Mouse (Mus musculus) CH12.LX (cell line): Measurements from ENCODE around the gene Pds5b. TPM values are rescaled to one million over a fixed set of nuclear protein-coding genes. Genes with fewer than 3 reads are reported as not detected.
A peak's percentile ranks its signal among the peaks of the same experiment; 100 is the strongest.
"Not testable (repeated sequence)": the region's sequence is repeated elsewhere in the genome, so short reads cannot be mapped to it uniquely, and the experiment has no call there.

ENCODE experiments used
- DNase-seq: peaks from one replicate; pipeline ENCODE4 v3.0.0-alpha.2; 2013; ENCODE audit errors: extremely low read depth
- H3K27ac ChIP-seq: 2 replicates; pipeline ENCODE4 v1.5.1; 2012; ENCODE audit warnings: low read depth, mild to moderate bottlenecking, control low read depth, moderate library complexity; ENCODE audit not compliant: insufficient read depth
- H3K27me3 ChIP-seq: replicated peaks from 2 replicates; pipeline ENCODE3; 2012; ENCODE audit warnings: inconsistent platforms
- H3K36me3 ChIP-seq, 2 experiments: replicated peaks in 1 of 2; 2 replicates each; pipeline versions ENCODE3 to v1.6.1; 2012; ENCODE audit warnings: inconsistent platforms in 1 of 2, low read length in 1 of 2, mild to moderate bottlenecking in 1 of 2, mixed read lengths in 1 of 2, moderate library complexity in 1 of 2; ENCODE audit not compliant: control insufficient read depth in 1 of 2, insufficient read depth in 1 of 2
- H3K4me1 ChIP-seq, 2 experiments: 2 replicates each; pipeline ENCODE4 v1.6.1; 2012; ENCODE audit warnings: inconsistent platforms in 1 of 2, moderate library complexity in 1 of 2; ENCODE audit not compliant: insufficient read depth in 2 of 2, control insufficient read depth in 1 of 2
- H3K4me2 ChIP-seq: 2 replicates; pipeline ENCODE4 v1.6.1; 2012; ENCODE audit warnings: low read depth, mild to moderate bottlenecking, control low read depth; ENCODE audit not compliant: poor library complexity, insufficient read depth, severe bottlenecking
- H3K4me3 ChIP-seq, 3 experiments: fragments of 150-350 bp in 1 of 3; sonication (generic) in 1 of 3; replicated peaks in 1 of 3; 2 replicates each; pipeline versions ENCODE3 to v1.5.1; 2011 to 2012; ENCODE audit warnings: low read depth in 2 of 3, low read length in 2 of 3, mild to moderate bottlenecking in 2 of 3, moderate library complexity in 2 of 3, control low read depth in 1 of 3, improper control_type of control experiment in 1 of 3, inconsistent platforms in 1 of 3, mixed read lengths in 1 of 3; ENCODE audit not compliant: poor library complexity in 1 of 3
- H3K79me2 ChIP-seq: replicated peaks from 2 replicates; pipeline ENCODE4 v1.6.1; 2012; ENCODE audit warnings: mild to moderate bottlenecking, moderate library complexity; ENCODE audit not compliant: control insufficient read depth, poor library complexity, insufficient read depth, severe bottlenecking; ENCODE audit errors: extremely low read depth
- H3K9ac ChIP-seq: 2 replicates; pipeline ENCODE4 v1.6.1; 2012; ENCODE audit warnings: low read depth, mild to moderate bottlenecking, control low read depth, moderate library complexity; ENCODE audit not compliant: insufficient read depth
- H3K9me3 ChIP-seq: replicated peaks from 2 replicates; pipeline ENCODE3; 2012; ENCODE audit warnings: low read length, inconsistent platforms, mixed read lengths
- BHLHE40 ChIP-seq: IDR thresholded peaks from 2 replicates; pipeline ENCODE4 v1.6.1; 2011; ENCODE audit warnings: mild to moderate bottlenecking, low read depth, low read length, improper control_type of control experiment
- CTCF ChIP-seq, 2 experiments: IDR thresholded peaks in 1 of 2; conservative IDR thresholded peaks in 1 of 2; 2 replicates each; pipeline ENCODE4 v1.5.1; 2011 to 2012; ENCODE audit warnings: low read depth in 2 of 2, low read length in 2 of 2, improper control_type of control experiment in 1 of 2, inconsistent platforms in 1 of 2, mild to moderate bottlenecking in 1 of 2, moderate library complexity in 1 of 2
- E2F4 ChIP-seq: IDR thresholded peaks from 2 replicates; pipeline ENCODE4 v1.6.1; 2011; ENCODE audit warnings: low read depth, low read length, improper control_type of control experiment; ENCODE audit not compliant: insufficient replicate concordance
- ETS1 ChIP-seq: conservative IDR thresholded peaks from 2 replicates; pipeline ENCODE4 v1.6.1; 2012; ENCODE audit warnings: low read depth, mild to moderate bottlenecking, inconsistent platforms, low read length, improper control_type of control experiment, moderate library complexity
- GABPA ChIP-seq: IDR thresholded peaks from 2 replicates; pipeline ENCODE4 v1.6.1; 2012; ENCODE audit warnings: low read depth, low read length, improper control_type of control experiment, inconsistent platforms; ENCODE audit not compliant: insufficient replicate concordance
- HCFC1 ChIP-seq: IDR thresholded peaks from 2 replicates; pipeline ENCODE4 v1.6.1; 2012; ENCODE audit warnings: low read depth, mild to moderate bottlenecking, inconsistent platforms, low read length, improper control_type of control experiment
- IRF4 ChIP-seq: IDR thresholded peaks from 2 replicates; pipeline ENCODE4 v1.6.1; 2014; ENCODE audit warnings: low read depth, mild to moderate bottlenecking, inconsistent platforms, low read length, improper control_type of control experiment
- JUN ChIP-seq: IDR thresholded peaks from 2 replicates; pipeline ENCODE4 v1.6.1; 2011; ENCODE audit warnings: low read depth, mild to moderate bottlenecking, low read length, improper control_type of control experiment, moderate library complexity; ENCODE audit not compliant: insufficient read depth
- JUND ChIP-seq: conservative IDR thresholded peaks from 2 replicates; pipeline ENCODE4 v1.6.1; 2011; ENCODE audit warnings: low read depth, low read length, improper control_type of control experiment
- KAT2A ChIP-seq: IDR thresholded peaks from 2 replicates; pipeline ENCODE4 v1.6.1; 2012; ENCODE audit warnings: low read length, improper control_type of control experiment, inconsistent platforms; ENCODE audit not compliant: insufficient replicate concordance
- MAZ ChIP-seq: IDR thresholded peaks from 2 replicates; pipeline ENCODE4 v1.6.1; 2012; ENCODE audit warnings: low read depth, mild to moderate bottlenecking, inconsistent platforms, low read length, improper control_type of control experiment, moderate library complexity
- MXI1 ChIP-seq: IDR thresholded peaks from 2 replicates; pipeline ENCODE4 v1.6.1; 2011; ENCODE audit warnings: mild to moderate bottlenecking, low read depth, low read length, improper control_type of control experiment
- MYC ChIP-seq: IDR thresholded peaks from 2 replicates; pipeline ENCODE4 v1.6.1; 2011; ENCODE audit warnings: low read depth, mild to moderate bottlenecking, improper control_type of control experiment, low read length
- NRF1 ChIP-seq: IDR thresholded peaks from 2 replicates; pipeline ENCODE4 v1.6.1; 2014; ENCODE audit warnings: low read depth, mild to moderate bottlenecking, inconsistent platforms, low read length, improper control_type of control experiment, moderate library complexity
- POLR2A ChIP-seq: IDR thresholded peaks from 2 replicates; pipeline ENCODE4 v1.6.1; 2011; ENCODE audit warnings: low read depth, mild to moderate bottlenecking, improper control_type of control experiment, low read length
- POLR2AphosphoS2 ChIP-seq: IDR thresholded peaks from 2 replicates; pipeline ENCODE4 v1.6.1; 2011; ENCODE audit warnings: low read depth, low read length, improper control_type of control experiment
- SIN3A ChIP-seq: IDR thresholded peaks from 2 replicates; pipeline ENCODE4 v1.6.1; 2012; ENCODE audit warnings: low read length, improper control_type of control experiment, inconsistent platforms
- UBTF ChIP-seq: IDR thresholded peaks from 2 replicates; pipeline ENCODE4 v1.6.1; 2012; ENCODE audit warnings: low read depth, mild to moderate bottlenecking, inconsistent platforms, low read length, improper control_type of control experiment, moderate library complexity
- USF1 ChIP-seq: IDR thresholded peaks from 2 replicates; pipeline ENCODE4 v1.6.1; 2014; ENCODE audit warnings: low read depth, mild to moderate bottlenecking, inconsistent platforms, low read length, improper control_type of control experiment
- USF2 ChIP-seq: conservative IDR thresholded peaks from 2 replicates; pipeline ENCODE4 v1.6.1; 2011; ENCODE audit warnings: low read depth, low read length, improper control_type of control experiment
- ZC3H11A ChIP-seq: IDR thresholded peaks from 2 replicates; pipeline ENCODE4 v1.6.1; 2012; ENCODE audit warnings: low read depth, mild to moderate bottlenecking, inconsistent platforms, low read length, improper control_type of control experiment
- ZMIZ1 ChIP-seq: IDR thresholded peaks from 2 replicates; pipeline ENCODE4 v1.6.1; 2012; ENCODE audit warnings: low read depth, mild to moderate bottlenecking, inconsistent platforms, low read length, improper control_type of control experiment
- ZNF384 ChIP-seq: IDR thresholded peaks from 2 replicates; pipeline ENCODE4 v1.6.1; 2012; ENCODE audit warnings: low read depth, low read length, improper control_type of control experiment, inconsistent platforms
- dilution Hi-C: fragments of 300-500 bp; cut with MboI; formaldehyde crosslinking; loops from 2 replicates; pipeline ENCODE4 v1.14.3; 2020; ENCODE audit warnings: low sequenced_read_pairs; ENCODE audit not compliant: extremely low pct_unique_long_range_greater_than_20kb, extremely low pct_ligation_motif_present
- in situ Hi-C: fragments of 300-500 bp; cut with MboI; formaldehyde crosslinking; loops from 3 replicates; pipeline ENCODE4 v1.14.3; 2019; ENCODE audit warnings: low sequenced_read_pairs, low pct_ligation_motif_present, low pct_unique_long_range_greater_than_20kb, mixed read lengths
- polyA plus RNA-seq: library from polyadenylated mRNA; unstranded; fragments of >175 nt; gene quantifications from 2 replicates; pipeline ENCODE4 v1.2.1, GENCODE M21; 2012; ENCODE audit warnings: low read depth; ENCODE audit not compliant: insufficient read length
- total RNA-seq, 2 experiments: library from RNA; depleted of rRNA; stranded (reverse); fragments of 300-350 nt in 1 of 2; fragments of >200 nt in 1 of 2; gene quantifications; 2 replicates each; pipeline ENCODE4 v1.2.3; 2012 to 2014

Pds5b gene
- total and polyA plus RNA-seq, 3 experiments = 14.3 to 31.1 (median 27.4) TPM

DNA sequence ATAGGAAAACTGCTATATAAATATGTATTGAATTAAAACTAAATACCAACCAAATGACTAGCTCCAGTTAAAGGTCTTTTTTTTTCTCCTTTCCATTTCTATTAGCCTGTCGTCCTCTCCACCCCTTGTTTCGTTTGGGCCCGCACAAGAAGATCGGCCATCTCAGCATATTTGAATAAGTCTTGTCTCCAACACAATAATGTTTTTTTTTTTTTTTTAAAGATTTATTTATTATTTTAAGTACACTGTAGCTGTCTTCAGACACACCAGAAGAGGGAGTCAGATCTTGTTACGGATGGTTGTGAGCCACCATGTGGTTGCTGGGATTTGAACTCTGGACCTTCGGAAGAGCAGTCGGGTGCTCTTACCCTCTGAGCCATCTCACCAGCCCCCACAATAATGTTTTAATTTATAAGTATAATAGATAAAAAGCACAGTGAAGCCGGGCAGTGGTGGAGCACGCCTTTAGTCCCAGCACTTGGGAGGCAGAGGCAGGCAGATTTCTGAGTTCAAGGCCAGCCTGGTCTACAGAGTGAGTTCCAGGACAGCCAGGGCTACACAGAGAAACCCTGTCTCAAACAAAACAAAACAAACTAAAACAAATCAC, 7.3 kb upstream of the Pds5b start, which contains the start of gene N4bp2l2:
N4bp2l2 (minus strand) TSS at position 51 of the 607 bp plus-strand sequence.
- H3K27ac ChIP-seq = peak within 1 kb of the TSS; percentile 90
- peaks cover 33% of the 10 kb centered on the region for H3K79me2 ChIP-seq
- H3K9me3 ChIP-seq, in situ Hi-C loops, H3K27me3 ChIP-seq, dilution Hi-C loops, DNase-seq, H3K36me3 ChIP-seq: not testable (repeated sequence)
- H3K9ac ChIP-seq = peak within 1 kb of the TSS; percentile 89
- peaks cover 0 to 10% of the 10 kb centered on the region in 2 experiments; a peak in 2 of 4 replicates for H3K4me1 ChIP-seq
- H3K4me2 ChIP-seq = peak within 1 kb of the TSS; percentile 72; the same call in 1 of the 2 replicates
- H3K4me3 ChIP-seq = peak within 1 kb of the TSS; percentile 74 to 89 (median 87)

DNA sequence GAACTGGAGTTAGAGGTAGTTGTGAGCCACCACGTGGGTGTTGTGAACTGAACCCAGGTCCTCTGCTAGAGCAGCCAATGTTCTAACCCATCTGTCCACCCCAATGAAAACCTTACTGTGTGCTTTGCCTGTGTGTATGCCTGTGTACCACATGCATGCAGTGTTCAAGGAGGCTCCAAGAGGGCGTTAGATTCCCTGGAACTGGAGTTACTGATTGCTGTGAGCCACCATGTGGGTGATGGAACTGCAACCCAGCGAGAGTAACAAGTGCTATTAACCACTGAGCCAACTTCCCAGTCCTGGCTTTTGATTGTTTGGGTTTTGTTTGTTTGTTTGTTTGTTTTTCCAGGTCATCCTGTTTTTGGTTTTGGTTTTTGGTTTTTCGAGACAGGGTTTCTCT, 4.8 kb upstream of the Pds5b start:
- dilution Hi-C loops = no loop called here

DNA sequence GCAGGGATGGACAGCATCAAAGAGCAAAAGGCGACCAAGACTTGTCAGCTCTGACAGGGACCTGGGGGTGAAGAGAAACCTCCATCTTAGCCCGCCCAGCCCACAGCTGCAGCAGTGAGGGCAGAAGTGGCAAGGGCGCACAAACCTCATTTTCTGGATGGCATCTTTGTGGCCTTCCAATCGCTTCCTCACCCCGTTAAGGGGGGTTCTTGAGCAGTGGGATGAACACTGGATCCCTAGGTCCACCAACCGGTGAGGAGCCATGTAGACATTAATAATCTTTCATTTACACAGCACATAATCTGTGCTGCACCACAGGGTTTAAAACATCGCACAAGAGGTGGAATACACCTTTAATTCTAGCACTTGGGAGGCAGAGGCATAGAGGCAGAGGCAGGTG, 1.2 kb upstream of the Pds5b start:
- dilution Hi-C loops = no loop called here
- Histone ChIP-seq H3K4me3 (no peak overlapping the region), H3K36me3 (no peaks in the 10 kb centered on the region), H3K4me2 (no peak overlapping the region), H3K79me2 (peaks cover 27% of the 10 kb centered on the region), H3K9me3 (no peaks in the 10 kb centered on the region), H3K9ac (no peak overlapping the region), H3K27ac (no peak overlapping the region), H3K4me1 (peaks cover 0 to 18% of the 10 kb centered on the region in 2 experiments; a peak in 2 of 4 replicates), H3K27me3 (no peaks in the 10 kb centered on the region)
- in situ Hi-C loops = no loop called here
- TF ChIP-seq MAZ (no peak), ETS1 (no peak), ZC3H11A (no peak), ZNF384 (no peak), ZMIZ1 (no peak), USF1 (no peak), E2F4 (no peak), CTCF (conservative IDR thresholded peaks at IDR 0.05 in 1 of 2, IDR thresholded peaks at IDR 0.05 in 1 of 2; ENCODE audit: low read depth in 2 of 2, low read length in 2 of 2) (no peak), SIN3A (no peak), JUND (no peak), NRF1 (no peak), IRF4 (no peak), GABPA (no peak), HCFC1 (no peak), UBTF (no peak), POLR2A (no peak)
- DNase-seq = no peak

More for the DNA sequence above, 4.8 kb upstream of the Pds5b start:
- H3K79me2 ChIP-seq = peaks cover 9% of the 10 kb centered on the region
- no peak overlapping the region for H3K9ac ChIP-seq
- no peaks in the 10 kb centered on the region for H3K36me3 ChIP-seq
- H3K4me1 ChIP-seq = no peaks in the 10 kb centered on the region
- DNase-seq = no peak
- no peak for TF ChIP-seq JUND
- TF ChIP-seq POLR2AphosphoS2 = no peak
- no peak for TF ChIP-seq JUN
- TF ChIP-seq MXI1 = no peak
- TF ChIP-seq ZMIZ1 = no peak
- no peak for TF ChIP-seq SIN3A
- TF ChIP-seq GABPA = no peak
- no peak for TF ChIP-seq USF2
- no peak for TF ChIP-seq BHLHE40
- TF ChIP-seq KAT2A = no peak
- TF ChIP-seq MYC = no peak
- no peaks in the 10 kb centered on the region for H3K27me3 ChIP-seq
- in situ Hi-C loops = no loop called here
- no peaks in the 10 kb centered on the region for H3K9me3 ChIP-seq
- no peak overlapping the region for H3K4me2 ChIP-seq
- no peak overlapping the region for H3K4me3 ChIP-seq
- H3K27ac ChIP-seq = no peak overlapping the region
